8 mouse cellular contexts compared by ENCODE assay signal in the genomic region with DNA sequence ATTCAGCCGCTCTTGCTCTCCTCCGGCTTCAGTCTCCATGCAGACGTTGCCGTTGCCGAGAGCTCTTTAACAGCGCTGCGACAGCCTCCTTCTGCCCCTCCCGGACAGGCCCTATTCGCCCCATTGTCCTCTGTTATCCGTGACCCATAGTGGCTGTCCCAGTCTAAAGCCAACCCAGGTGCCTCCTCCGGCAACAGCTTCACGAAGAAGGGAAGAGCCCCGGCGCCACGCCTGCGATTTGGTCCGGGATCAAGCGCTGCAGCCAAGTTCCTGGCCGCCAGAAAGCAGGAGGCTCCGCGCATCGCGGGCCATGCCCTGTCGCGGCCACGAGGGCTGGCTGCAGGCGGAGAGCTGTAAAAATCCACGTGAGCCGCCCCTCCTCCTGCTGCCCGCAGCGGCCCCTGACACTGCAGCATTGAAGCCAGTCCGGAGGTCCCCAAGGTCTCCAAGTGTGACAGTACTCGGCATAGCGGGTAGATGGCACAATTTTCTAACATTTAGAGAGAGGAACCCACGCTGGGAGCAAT. TPM values are rescaled to one million over a fixed set of nuclear protein-coding genes. Genes with fewer than 3 reads are reported as not detected.
DNase-seq lines count a peak whose midpoint lies in the region; ATAC-seq and TF ChIP-seq lines count a peak whose summit lies in the region.

No protein-coding gene starts in this region.

- no peak overlapping the region for H3K9ac ChIP-seq in liver, embryonic 15.5 days
- H3K9ac ChIP-seq in neural tube, embryonic 13.5 days = peak overlapping the region; percentile 70

- peak overlapping the region; percentile 62 for H3K4me2 ChIP-seq in liver, embryonic 15.5 days
- peak overlapping the region; percentile 88 for H3K4me2 ChIP-seq in neural tube, embryonic 13.5 days

- 0 out of 2 replicates have a peak, but pooled peaks have one; percentile 28 for ATAC-seq in liver, embryonic 15.5 days (ENCODE audit: insufficient read depth)
- ATAC-seq in neural tube, embryonic 13.5 days (ENCODE audit: low read depth) = peak; percentile 49

- no peaks in the 10 kb centered on the region for H3K9me3 ChIP-seq in liver, embryonic 15.5 days (replicated peaks)
- no peaks in the 10 kb centered on the region for H3K9me3 ChIP-seq in neural tube, embryonic 13.5 days

- peak overlapping the region; percentile 33 for H3K4me3 ChIP-seq in left cerebral cortex, adult 2 months
- peak overlapping the region; percentile 30 for H3K4me3 ChIP-seq in liver, embryonic 15.5 days (replicated peaks)
- H3K4me3 ChIP-seq in neural tube, embryonic 13.5 days = peak overlapping the region; percentile 43

- no peaks in the 10 kb centered on the region for H3K4me1 ChIP-seq in liver, embryonic 15.5 days (replicated peaks)
- H3K4me1 ChIP-seq in neural tube, embryonic 13.5 days (replicated peaks) = peaks cover 79% of the 10 kb centered on the region

- 2% methylated on average over 35 of the region's 35 CpGs for WGBS in liver, embryonic 15.5 days (ENCODE audit: insufficient replicate concordance)
- under 1% methylated on average over 35 of the region's 35 CpGs for WGBS in neural tube, embryonic 13.5 days

- intact Hi-C loops in left cerebral cortex, adult 2 months (cut with DNase I) = loop anchor here (1.0 to 5.0 kb wide), 2 partner anchors 1066 to 1521 kb away; no protein-coding TSS in a partner anchor
- intact Hi-C loops in left cerebral cortex, postnatal 25 days (cut with DNase I) = loop anchor here (2.0 to 10.0 kb wide), 4 partner anchors 354 to 1521 kb away; no protein-coding TSS in a partner anchor

- H3K27ac ChIP-seq in left cerebral cortex, adult 2 months = peak overlapping the region; percentile 34; the same call in 1 of the 2 replicates
- no peak overlapping the region for H3K27ac ChIP-seq in liver, embryonic 15.5 days (replicated peaks)
- peak overlapping the region; percentile 97 for H3K27ac ChIP-seq in neural tube, embryonic 13.5 days (replicated peaks)

- no peaks in the 10 kb centered on the region for H3K36me3 ChIP-seq in liver, embryonic 15.5 days (replicated peaks)
- no peaks in the 10 kb centered on the region for H3K36me3 ChIP-seq in neural tube, embryonic 13.5 days

- peak in 1 of 2 experiments; percentile 62 for DNase-seq in left cerebral cortex, adult 2 months (ENCODE audit: extremely low spot score in 1 of 2, low spot score in 2 of 2)
- no peak for DNase-seq in left cerebral cortex, postnatal 25 days (ENCODE audit: low spot score in 2 of 2)
- peak; percentile 91 for DNase-seq in embryo, embryonic 11 days
- peak; percentile 86 to 90 for DNase-seq in heart, adult 9 months (ENCODE audit: low spot score in 2 of 2)
- DNase-seq in kidney, adult 18-20 months = peak; percentile 90
- DNase-seq in adipocyte (ENCODE audit: low spot score) = no peak

- TF ChIP-seq CTCF in left cerebral cortex, adult 2 months (IDR thresholded peaks at IDR 0.05) = peak; percentile 60

- peaks cover 88% of the 10 kb centered on the region for H3K27me3 ChIP-seq in liver, embryonic 15.5 days
- H3K27me3 ChIP-seq in neural tube, embryonic 13.5 days = peaks cover 44% of the 10 kb centered on the region

RNA-seq across cellular contexts. Expression of a gene that starts 20.5 kb away (rescaled TPM):
- 10 to 100 TPM; 38.9 to 45.2 TPM for total RNA-seq in left cerebral cortex, adult 2 months (2021)
- total RNA-seq in left cerebral cortex, postnatal 25 days (2021) = 10 to 100 TPM; 34.2 to 38.4 TPM
- 6.5 and 6.7 TPM in 2 replicates for polyA plus RNA-seq in liver, embryonic 15.5 days (2015; fragmentation: Nextera tagmentation; extraction: Ambion mirVana)
- polyA plus RNA-seq in neural tube, embryonic 13.5 days (2015; fragmentation: Nextera tagmentation; extraction: Ambion mirVana) = 85.5 and 87.8 TPM in 2 replicates

Comparison
In these comparisons a context has a peak if more than half of its experiments do, and no peak if none do; other contexts are left out.
1. DNase-seq: peak in embryo, embryonic 11 days (single experiment), heart, adult 9 months (2 of 2) and kidney, adult 18-20 months (single experiment); none in left cerebral cortex, postnatal 25 days (0 of 2) and adipocyte (single experiment).
2. Peak in every context shown above with its lines, with median percentiles within 50 percentile points of each other: H3K4me3 ChIP-seq.